Comparison of ENCODE assay signal across 8 mouse cellular contexts in genomic region chr19:10947219-10947618, GRCm38 (mm10). TPM values are rescaled to one million over a fixed set of nuclear protein-coding genes. Genes with fewer than 3 reads are reported as not detected.
A peak's percentile ranks its signal among the peaks of the same experiment; 100 is the strongest.
DNase-seq lines count a peak whose midpoint lies in the region; ATAC-seq and TF ChIP-seq lines count a peak whose summit lies in the region.

No protein-coding gene starts in this region.

- no peaks in the 10 kb centered on the region for H3K27me3 ChIP-seq in kidney, postnatal 0 days (ENCODE audit: insufficient read depth, low read length)
- H3K27me3 ChIP-seq in embryonic facial prominence, embryonic 13.5 days, result no peaks in the 10 kb centered on the region
- no peaks in the 10 kb centered on the region for H3K27me3 ChIP-seq in limb, embryonic 11.5 days (ENCODE audit: control insufficient read depth, insufficient read depth, low read length)
- H3K27me3 ChIP-seq in neural tube, embryonic 12.5 days (replicated peaks), result no peaks in the 10 kb centered on the region

- WGBS in kidney, postnatal 0 days, result 80% methylated on average over 5 of the region's 5 CpGs
- WGBS in embryonic facial prominence, embryonic 13.5 days, result 85% methylated on average over 5 of the region's 5 CpGs
- 91% methylated on average over 5 of the region's 5 CpGs for WGBS in limb, embryonic 11.5 days
- 88% methylated on average over 5 of the region's 5 CpGs for WGBS in neural tube, embryonic 12.5 days

- peaks cover 28% of the 10 kb centered on the region for H3K36me3 ChIP-seq in kidney, postnatal 0 days (ENCODE audit: insufficient read depth, low read length)
- H3K36me3 ChIP-seq in embryonic facial prominence, embryonic 13.5 days, result peaks cover 39% of the 10 kb centered on the region
- H3K36me3 ChIP-seq in limb, embryonic 11.5 days (ENCODE audit: control insufficient read depth, insufficient read depth, low read length), result peaks cover 17% of the 10 kb centered on the region
- peaks cover 33% of the 10 kb centered on the region for H3K36me3 ChIP-seq in neural tube, embryonic 12.5 days

- peaks cover 15% of the 10 kb centered on the region for H3K4me1 ChIP-seq in kidney, postnatal 0 days (replicated peaks; ENCODE audit: insufficient read depth, low read length)
- peaks cover 34% of the 10 kb centered on the region for H3K4me1 ChIP-seq in embryonic facial prominence, embryonic 13.5 days
- peaks cover 12% of the 10 kb centered on the region for H3K4me1 ChIP-seq in limb, embryonic 11.5 days (ENCODE audit: control insufficient read depth, insufficient read depth, low read length)
- H3K4me1 ChIP-seq in neural tube, embryonic 12.5 days, result peaks cover 26% of the 10 kb centered on the region

- peak overlapping the region; percentile 72; the same call in 1 of the 2 replicates for H3K4me3 ChIP-seq in kidney, postnatal 0 days (replicated peaks; ENCODE audit: low read depth, low read length)
- peak overlapping the region; percentile 69 for H3K4me3 ChIP-seq in embryonic facial prominence, embryonic 13.5 days
- peak overlapping the region; percentile 71 for H3K4me3 ChIP-seq in limb, embryonic 11.5 days (ENCODE audit: low read depth, low read length)
- H3K4me3 ChIP-seq in neural tube, embryonic 12.5 days, result no peak overlapping the region; the same call in 1 of the 2 replicates

- H3K9me3 ChIP-seq in kidney, postnatal 0 days (replicated peaks; ENCODE audit: low read length), result no peaks in the 10 kb centered on the region
- H3K9me3 ChIP-seq in embryonic facial prominence, embryonic 13.5 days, result no peaks in the 10 kb centered on the region
- H3K9me3 ChIP-seq in limb, embryonic 11.5 days (ENCODE audit: control insufficient read depth, low read length), result no peaks in the 10 kb centered on the region
- no peaks in the 10 kb centered on the region for H3K9me3 ChIP-seq in neural tube, embryonic 12.5 days

- peak overlapping the region; percentile 81 for H3K4me2 ChIP-seq in kidney, postnatal 0 days (ENCODE audit: low read length)
- H3K4me2 ChIP-seq in embryonic facial prominence, embryonic 13.5 days, result peak overlapping the region; percentile 100
- peak overlapping the region; percentile 100 for H3K4me2 ChIP-seq in limb, embryonic 11.5 days (ENCODE audit: low read depth, severe bottlenecking)
- peak overlapping the region; percentile 99 for H3K4me2 ChIP-seq in neural tube, embryonic 12.5 days (replicated peaks)

- DNase-seq in kidney, postnatal 0 days (ENCODE audit: low spot score), result no peak
- no peak for DNase-seq in kidney, adult 18-20 months
- DNase-seq in limb, embryonic 11.5 days (ENCODE audit: low spot score), result no peak
- no peak for DNase-seq in left cerebral cortex, postnatal 10 days (ENCODE audit: extremely low spot score in 1 of 2, low spot score in 2 of 2)
- DNase-seq in urinary bladder, postnatal 25 days (ENCODE audit: low spot score), result no peak
- no peak for DNase-seq in left cerebral cortex, postnatal 25 days (ENCODE audit: low spot score in 2 of 2)

- no peak overlapping the region for H3K27ac ChIP-seq in kidney, postnatal 0 days
- H3K27ac ChIP-seq in embryonic facial prominence, embryonic 13.5 days, result no peak overlapping the region
- H3K27ac ChIP-seq in limb, embryonic 11.5 days (replicated peaks; ENCODE audit: low read depth, low read length), result no peak overlapping the region
- no peak overlapping the region for H3K27ac ChIP-seq in neural tube, embryonic 12.5 days

- peak overlapping the region; percentile 84 for H3K9ac ChIP-seq in kidney, postnatal 0 days (ENCODE audit: low read depth, low read length)
- peak overlapping the region; percentile 91 for H3K9ac ChIP-seq in embryonic facial prominence, embryonic 13.5 days
- peak overlapping the region; percentile 45 for H3K9ac ChIP-seq in limb, embryonic 11.5 days (ENCODE audit: low read length)
- peak overlapping the region; percentile 83 for H3K9ac ChIP-seq in neural tube, embryonic 12.5 days

- TF ChIP-seq CTCF in kidney, postnatal 0 days (IDR thresholded peaks at IDR 0.05; ENCODE audit: low read depth), result no peak

- no peak for ATAC-seq in kidney, postnatal 0 days (replicated peaks; ENCODE audit: low FRiP score, low read depth)
- no peak for ATAC-seq in embryonic facial prominence, embryonic 13.5 days (ENCODE audit: insufficient number of reproducible peaks, insufficient read depth, low FRiP score, low TSS enrichment, low read depth)
- ATAC-seq in limb, embryonic 11.5 days (ENCODE audit: insufficient number of reproducible peaks, low FRiP score, low TSS enrichment, low read depth), result no peak
- ATAC-seq in neural tube, embryonic 12.5 days (ENCODE audit: low FRiP score, low read depth), result no peak

- intact Hi-C loops in left cerebral cortex, postnatal 10 days (cut with DNase I), result loop anchor here (5.0 kb wide), 1 partner anchor 50 kb away; the partner anchor contains the start of gene Prpf19
- intact Hi-C loops in left cerebral cortex, postnatal 25 days (cut with DNase I), result no loop called here

RNA-seq across cellular contexts. Expression of gene Ccdc86, which starts 1.8 kb away (rescaled TPM):
- polyA plus RNA-seq in kidney, postnatal 0 days (2015; fragmentation: Nextera tagmentation; extraction: Ambion mirVana), result 22.9 and 23.2 TPM in 2 replicates
- polyA plus RNA-seq in embryonic facial prominence, embryonic 13.5 days (2015; fragmentation: Nextera tagmentation; extraction: Ambion mirVana), result 27.4 and 31.6 TPM in 2 replicates
- polyA plus RNA-seq in limb, embryonic 11.5 days (2014; fragmentation: Nextera tagmentation; extraction: Ambion mirVana), result 30.2 and 32.3 TPM in 2 replicates
- 20.4 and 21.5 TPM in 2 replicates for polyA plus RNA-seq in neural tube, embryonic 12.5 days (2016; fragmentation: Nextera tagmentation; extraction: Ambion mirVana)
- 10 to 100 TPM in 1 of 2 experiments, 1 to 10 TPM in 1; 9.6 to 10.2 TPM for total RNA-seq in left cerebral cortex, postnatal 10 days (2021)
- total RNA-seq in left cerebral cortex, postnatal 25 days (2021), result 1 to 10 TPM; 7.0 to 8.7 TPM

RNA-seq across cellular contexts. Expression of gene Ptgdr2, which starts 10.3 kb away (rescaled TPM):
- polyA plus RNA-seq in kidney, postnatal 0 days (2015; fragmentation: Nextera tagmentation; extraction: Ambion mirVana), result not detected in 2 replicates
- 0.10 TPM in 1 of 2 replicates, not detected in the other for polyA plus RNA-seq in embryonic facial prominence, embryonic 13.5 days (2015; fragmentation: Nextera tagmentation; extraction: Ambion mirVana)
- not detected in 2 replicates for polyA plus RNA-seq in limb, embryonic 11.5 days (2014; fragmentation: Nextera tagmentation; extraction: Ambion mirVana)
- 0.19 TPM in 1 of 2 replicates, not detected in the other for polyA plus RNA-seq in neural tube, embryonic 12.5 days (2016; fragmentation: Nextera tagmentation; extraction: Ambion mirVana)
- under 1 TPM; 0.21 to 0.34 TPM for total RNA-seq in left cerebral cortex, postnatal 10 days (2021)
- total RNA-seq in left cerebral cortex, postnatal 25 days (2021), result under 1 TPM; 0.23 to 0.34 TPM

RNA-seq across cellular contexts. Expression of gene Zp1, which starts 26.8 kb away (rescaled TPM):
- not detected in 2 replicates for polyA plus RNA-seq in kidney, postnatal 0 days (2015; fragmentation: Nextera tagmentation; extraction: Ambion mirVana)
- not detected in 2 replicates for polyA plus RNA-seq in embryonic facial prominence, embryonic 13.5 days (2015; fragmentation: Nextera tagmentation; extraction: Ambion mirVana)
- not detected in 2 replicates for polyA plus RNA-seq in limb, embryonic 11.5 days (2014; fragmentation: Nextera tagmentation; extraction: Ambion mirVana)
- 0.10 TPM in 1 of 2 replicates, not detected in the other for polyA plus RNA-seq in neural tube, embryonic 12.5 days (2016; fragmentation: Nextera tagmentation; extraction: Ambion mirVana)
- total RNA-seq in left cerebral cortex, postnatal 10 days (2021), result not detected
- not detected for total RNA-seq in left cerebral cortex, postnatal 25 days (2021)

RNA-seq across cellular contexts. Expression of gene Ms4a10, which starts 27.3 kb away (rescaled TPM):
- 0.22 and 0.45 TPM in 2 replicates for polyA plus RNA-seq in kidney, postnatal 0 days (2015; fragmentation: Nextera tagmentation; extraction: Ambion mirVana)
- not detected in 2 replicates for polyA plus RNA-seq in embryonic facial prominence, embryonic 13.5 days (2015; fragmentation: Nextera tagmentation; extraction: Ambion mirVana)
- not detected in 2 replicates for polyA plus RNA-seq in limb, embryonic 11.5 days (2014; fragmentation: Nextera tagmentation; extraction: Ambion mirVana)
- polyA plus RNA-seq in neural tube, embryonic 12.5 days (2016; fragmentation: Nextera tagmentation; extraction: Ambion mirVana), result not detected in 2 replicates
- not detected for total RNA-seq in left cerebral cortex, postnatal 10 days (2021)
- total RNA-seq in left cerebral cortex, postnatal 25 days (2021), result not detected

RNA-seq across cellular contexts. Expression of gene Ms4a15, which starts 45.8 kb away (rescaled TPM):
- not detected in 2 replicates for polyA plus RNA-seq in kidney, postnatal 0 days (2015; fragmentation: Nextera tagmentation; extraction: Ambion mirVana)
- not detected in 2 replicates for polyA plus RNA-seq in embryonic facial prominence, embryonic 13.5 days (2015; fragmentation: Nextera tagmentation; extraction: Ambion mirVana)
- 0.18 TPM in 1 of 2 replicates, not detected in the other for polyA plus RNA-seq in limb, embryonic 11.5 days (2014; fragmentation: Nextera tagmentation; extraction: Ambion mirVana)
- polyA plus RNA-seq in neural tube, embryonic 12.5 days (2016; fragmentation: Nextera tagmentation; extraction: Ambion mirVana), result not detected in 2 replicates
- not detected for total RNA-seq in left cerebral cortex, postnatal 10 days (2021)
- total RNA-seq in left cerebral cortex, postnatal 25 days (2021), result not detected
